Mouse (Mus musculus) cerebellum, adult 2 months (tissue): ENCODE results near the gene Dync1h1. TPM values are rescaled to one million over a fixed set of nuclear protein-coding genes. Genes with fewer than 3 reads are reported as not detected.

Source experiments
- DNase-seq, 2 experiments: peaks; one replicate each; pipeline ENCODE4 v3.0.0; 2021
- H3K27ac ChIP-seq: fragments of 200-500 bp; 2 replicates; pipeline ENCODE4 v1.5.1; 2012; ENCODE audit warnings: low read length, control low read depth, inconsistent platforms; ENCODE audit not compliant: insufficient read depth
- H3K27me3 ChIP-seq: fragments of 200-500 bp; 2 replicates; pipeline ENCODE4 v1.6.1; 2012; ENCODE audit warnings: inconsistent platforms, mild to moderate bottlenecking, low read length, moderate library complexity; ENCODE audit not compliant: control insufficient read depth, insufficient read depth
- H3K4me1 ChIP-seq: fragments of 200-500 bp; 2 replicates; pipeline ENCODE4 v1.6.1; 2011; ENCODE audit warnings: low read length; ENCODE audit not compliant: control insufficient read depth, insufficient read depth
- H3K4me3 ChIP-seq: fragments of 200-500 bp; replicated peaks from 2 replicates; pipeline ENCODE3; 2011; ENCODE audit warnings: mild to moderate bottlenecking, low read depth, low read length, control low read depth; ENCODE audit not compliant: insufficient read depth
- CTCF ChIP-seq: fragments of 200-500 bp; IDR thresholded peaks from 2 replicates; pipeline ENCODE4 v1.5.1; 2011; ENCODE audit warnings: low read depth, mild to moderate bottlenecking, control low read depth, low read length, moderate library complexity, borderline replicate concordance; ENCODE audit not compliant: insufficient read depth
- POLR2A ChIP-seq: fragments of 200-500 bp; IDR thresholded peaks from 2 replicates; pipeline ENCODE4 v1.6.1; 2011; ENCODE audit warnings: low read length, control low read depth, borderline replicate concordance; ENCODE audit not compliant: insufficient read depth
- WGBS: fragments of 180-500 bp; shearing (Covaris S2); methylation state at CpG from one replicate; pipeline ENCODE4 v1.1.7; 2018; 5-methylcytosine and 5-hydroxymethylcytosine counted together
- polyA plus RNA-seq: library from polyadenylated mRNA; depleted of rRNA; stranded (reverse); fragments of >200 nt; gene quantifications from 2 replicates; pipeline ENCODE4 v1.2.3, GENCODE M21; 2012; rRNA removed

Dync1h1 gene
- 358 and 400 TPM in 2 replicates for polyA plus RNA-seq

DNA sequence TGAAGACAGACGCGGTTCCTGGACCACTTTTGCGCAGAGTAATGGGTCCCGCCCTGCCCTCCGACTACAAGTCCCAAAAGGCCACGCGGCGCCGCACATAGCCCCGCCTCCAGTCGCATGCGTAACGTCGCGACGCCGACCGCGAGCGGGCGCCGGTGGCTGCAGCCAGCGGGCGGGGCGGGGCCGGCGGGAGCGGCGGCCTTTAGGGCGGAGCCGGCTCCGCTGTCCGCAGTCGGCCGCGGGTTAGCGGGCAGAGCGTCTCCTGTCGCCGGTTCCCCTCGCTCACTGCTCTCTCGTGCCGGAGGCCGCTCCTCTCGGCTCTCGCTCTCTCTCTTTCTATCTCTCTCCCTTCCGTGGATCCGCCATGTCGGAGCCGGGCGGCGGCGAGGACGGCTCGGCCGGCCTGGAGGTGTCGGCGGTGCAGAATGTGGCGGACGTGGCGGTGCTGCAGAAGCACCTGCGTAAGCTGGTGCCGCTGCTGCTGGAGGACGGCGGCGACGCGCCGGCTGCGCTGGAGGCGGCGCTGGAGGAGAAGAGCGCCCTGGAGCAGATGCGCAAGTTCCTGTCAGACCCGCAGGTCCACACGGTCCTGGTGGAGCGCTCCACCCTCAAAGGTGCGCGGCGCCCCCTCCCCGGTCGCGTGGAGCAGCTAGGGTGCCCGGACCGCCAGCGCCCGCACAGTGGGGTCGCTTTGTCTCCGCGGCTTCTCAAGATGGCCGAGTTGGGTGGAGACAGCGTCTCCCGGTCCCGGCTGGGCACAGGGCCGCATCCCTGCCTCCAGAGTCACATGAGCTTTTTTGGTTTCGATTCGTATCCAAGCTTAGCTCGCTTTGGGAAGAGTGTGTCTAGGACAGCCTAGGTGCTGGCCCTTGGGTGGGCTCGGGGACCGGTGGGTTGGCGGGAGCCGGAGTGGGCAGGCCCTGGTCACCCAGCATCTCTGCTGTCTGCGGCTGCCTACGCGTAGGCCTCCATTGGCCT is at the start of gene Dync1h1:
TSS of gene Dync1h1 (plus strand) at position 212 of the 978 bp plus-strand sequence.
- peak; percentile 93 to 94 for DNase-seq
- Histone ChIP-seq H3K27ac (peak within 1 kb of the TSS; percentile 96), H3K4me1 (peaks cover 15% of the 10 kb centered on the region), H3K27me3 (no peaks in the 10 kb centered on the region), H3K4me3 (peak within 1 kb of the TSS; percentile 78)
- WGBS = under 1% methylated on average over 105 of the region's 105 CpGs
- TF ChIP-seq CTCF (no peak), POLR2A (peak; percentile 91)

DNA sequence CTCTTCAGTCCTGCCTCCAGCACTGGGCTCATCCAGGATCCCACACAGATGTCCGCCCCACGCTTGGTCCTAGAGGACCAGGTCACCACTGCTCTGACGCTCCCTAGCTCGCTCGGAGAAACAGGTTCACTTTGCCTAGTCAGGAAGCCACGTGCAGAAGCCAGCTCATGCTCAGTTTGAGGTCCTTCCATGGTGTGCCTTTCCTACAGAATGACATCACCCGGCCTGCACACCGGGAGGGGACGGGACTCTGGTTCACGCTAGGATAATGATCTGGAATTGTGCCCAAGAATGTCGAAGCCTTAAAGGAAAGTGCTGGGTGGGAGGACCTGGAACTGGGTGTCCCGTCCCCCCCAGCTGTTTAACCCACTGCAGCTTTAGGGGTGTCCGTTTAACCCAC is 49.1 kb upstream of the Dync1h1 start:
- H3K4me1 ChIP-seq = peaks cover 5% of the 10 kb centered on the region; the same call in 1 of the 2 replicates
- 56% methylated on average over 13 of the region's 13 CpGs for WGBS
- no peak for TF ChIP-seq CTCF
- no peak for TF ChIP-seq POLR2A
- no peaks in the 10 kb centered on the region for H3K27me3 ChIP-seq
- H3K27ac ChIP-seq = no peak overlapping the region
- no peak overlapping the region for H3K4me3 ChIP-seq
- DNase-seq = no peak

DNA sequence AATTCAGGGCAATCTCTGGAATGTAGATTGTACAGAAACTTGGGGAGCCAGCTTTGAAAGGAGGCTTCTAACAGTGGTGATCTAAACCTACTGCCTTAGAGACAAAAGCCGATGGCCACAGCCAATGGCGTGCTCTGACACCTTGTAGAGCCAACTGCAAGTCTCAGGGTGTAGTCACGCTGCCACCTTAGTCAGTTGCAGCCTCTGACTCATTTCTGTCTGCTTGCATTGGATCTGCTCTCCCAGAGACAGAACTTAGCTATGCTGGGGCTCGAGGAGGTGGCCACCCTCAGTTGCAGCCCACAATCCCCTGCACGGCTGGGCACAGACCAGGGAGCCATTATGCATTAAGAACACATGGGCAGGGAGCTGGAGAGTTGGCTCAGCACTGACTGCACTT is 47.9 kb upstream of the Dync1h1 start:
- H3K27ac ChIP-seq = no peak overlapping the region
- no peak overlapping the region for H3K4me3 ChIP-seq
- no peaks in the 10 kb centered on the region for H3K4me1 ChIP-seq
- DNase-seq = no peak
- TF ChIP-seq CTCF = no peak
- no peak for TF ChIP-seq POLR2A
- H3K27me3 ChIP-seq = no peaks in the 10 kb centered on the region
- WGBS = 94% methylated on average over 5 of the region's 5 CpGs

DNA sequence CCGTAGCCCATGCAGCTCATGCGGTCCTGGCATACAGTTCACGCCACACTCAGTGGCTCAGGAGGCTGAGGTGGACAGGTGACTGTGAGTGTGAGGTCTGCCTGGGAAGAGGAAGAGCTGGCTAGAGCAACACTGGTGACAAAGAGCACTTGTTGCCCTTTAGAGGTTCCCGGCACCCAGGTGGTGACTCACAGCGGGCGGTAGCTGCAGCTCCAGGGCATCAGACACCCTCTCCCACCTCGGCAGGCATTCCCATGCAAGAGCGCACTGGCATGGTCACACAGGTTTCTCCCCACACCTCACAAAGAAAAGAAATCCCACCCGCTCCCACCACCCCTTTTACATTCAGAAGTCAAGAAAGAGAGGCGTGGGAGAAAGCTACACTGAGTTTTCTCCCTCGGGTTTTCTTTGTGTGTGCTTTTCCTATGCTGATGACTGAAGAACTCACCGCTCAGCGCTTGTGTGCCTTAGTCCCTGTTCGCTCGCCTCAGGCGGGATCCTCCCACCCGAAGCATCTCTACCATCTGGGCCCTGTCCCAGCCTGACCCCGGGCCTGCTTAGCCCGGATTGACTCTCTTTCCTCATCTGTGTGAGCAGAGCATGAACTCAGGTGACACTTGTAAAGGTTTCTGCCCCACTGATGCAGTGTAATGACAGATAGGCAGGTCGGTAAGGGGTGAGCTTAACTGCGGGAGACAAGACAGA is 45.6 kb upstream of the Dync1h1 start:
- no peaks in the 10 kb centered on the region for H3K4me1 ChIP-seq
- H3K27me3 ChIP-seq = no peaks in the 10 kb centered on the region
- no peak for DNase-seq
- 88% methylated on average over 21 of the region's 21 CpGs for WGBS
- H3K4me3 ChIP-seq = no peak overlapping the region
- no peak overlapping the region for H3K27ac ChIP-seq
- TF ChIP-seq POLR2A = no peak
- TF ChIP-seq CTCF = no peak

DNA sequence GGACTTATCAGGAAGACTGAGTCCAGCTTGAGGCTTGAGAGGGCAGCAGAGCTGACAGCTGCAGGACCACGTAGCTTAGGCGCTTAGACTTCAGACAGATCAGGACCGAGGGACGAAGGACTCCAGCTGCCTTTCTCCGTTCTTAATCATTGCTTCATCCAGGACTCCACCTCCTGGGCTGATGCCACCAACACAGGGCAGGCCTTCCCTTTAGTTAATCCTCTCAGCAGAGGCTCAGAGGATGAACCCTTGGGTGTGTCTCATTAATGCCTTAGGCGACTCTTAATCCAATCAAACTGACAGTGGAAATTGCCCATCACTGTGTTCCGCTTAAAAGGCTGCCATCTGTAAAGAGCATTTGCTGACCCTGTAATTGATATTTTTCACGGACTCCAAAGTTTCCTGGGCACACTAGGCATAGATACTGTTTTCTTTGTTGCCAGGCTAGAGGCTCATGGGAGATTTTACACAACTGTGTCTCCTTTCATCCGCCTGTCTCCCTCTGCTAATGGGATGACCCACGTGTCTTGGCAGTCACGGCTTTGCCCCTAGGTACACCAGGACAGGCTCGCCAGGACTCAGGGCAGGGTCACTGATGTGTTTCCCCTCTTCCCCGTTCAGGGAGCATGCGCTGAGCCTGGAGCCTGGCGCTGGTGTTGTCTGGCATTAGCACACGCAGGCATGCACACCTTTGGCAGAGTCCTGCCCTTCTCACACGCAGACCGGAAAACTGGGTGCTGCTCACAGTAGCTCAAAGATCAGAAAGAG is 44.2 kb upstream of the Dync1h1 start:
- H3K4me1 ChIP-seq = no peaks in the 10 kb centered on the region
- no peak for DNase-seq
- no peak overlapping the region for H3K27ac ChIP-seq
- H3K27me3 ChIP-seq = no peaks in the 10 kb centered on the region
- WGBS = 52% methylated on average over 18 of the region's 18 CpGs
- no peak overlapping the region for H3K4me3 ChIP-seq
- no peak for TF ChIP-seq CTCF
- no peak for TF ChIP-seq POLR2A

DNA sequence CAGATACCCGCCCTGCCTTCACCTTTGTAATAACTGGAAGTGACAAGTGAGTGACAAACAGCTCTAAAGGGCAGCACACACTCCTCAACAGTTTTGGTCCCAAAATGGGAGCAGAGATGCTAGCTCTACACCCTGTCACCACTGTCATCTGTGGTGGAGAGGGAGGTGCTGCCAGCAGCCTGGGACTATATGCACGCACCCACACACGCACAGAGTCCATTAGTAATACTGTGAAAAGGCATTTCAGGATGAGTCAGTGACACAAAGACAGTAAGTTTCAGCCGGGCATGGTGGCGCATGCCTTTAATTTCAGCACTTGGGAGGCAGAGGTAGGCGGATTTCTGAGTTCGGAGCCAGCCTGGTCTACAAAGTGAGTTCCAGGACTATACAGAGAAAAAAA is 43.1 kb upstream of the Dync1h1 start:
- H3K4me1 ChIP-seq = no peaks in the 10 kb centered on the region
- no peak for DNase-seq
- H3K27me3 ChIP-seq = no peaks in the 10 kb centered on the region
- H3K4me3 ChIP-seq = no peak overlapping the region
- no peak overlapping the region for H3K27ac ChIP-seq
- TF ChIP-seq POLR2A (no peak), CTCF (no peak)
- WGBS = 96% methylated on average over 7 of the region's 7 CpGs

DNA sequence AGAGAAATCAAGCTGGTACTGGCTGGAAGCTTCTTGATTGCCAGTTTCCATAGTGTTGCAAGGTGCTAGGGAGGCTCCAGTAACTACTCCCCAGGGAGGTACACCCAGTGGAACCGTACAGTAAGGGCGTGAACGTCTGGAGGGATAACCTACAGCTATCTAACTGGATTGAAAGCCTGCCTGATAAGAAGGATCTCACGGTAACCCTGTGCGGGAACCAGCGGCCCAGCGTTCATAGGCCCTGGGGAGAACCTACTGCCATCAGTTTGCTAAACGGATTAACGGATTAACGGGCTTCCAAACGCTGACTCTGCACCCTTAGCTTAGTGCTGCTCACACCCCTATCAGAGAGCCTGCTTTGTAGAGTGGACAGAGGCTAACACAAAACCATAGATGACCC is 37.9 kb upstream of the Dync1h1 start:
- no peak for DNase-seq
- Histone ChIP-seq H3K27me3 (no peaks in the 10 kb centered on the region), H3K4me1 (no peaks in the 10 kb centered on the region), H3K4me3 (no peak overlapping the region), H3K27ac (no peak overlapping the region)
- 89% methylated on average over 11 of the region's 11 CpGs for WGBS
- TF ChIP-seq POLR2A = no peak
- TF ChIP-seq CTCF = no peak
